Mouse (Mus musculus) spleen, postnatal 36 days (tissue): Measurements from ENCODE around the gene Dlg2.

Source experiments
- DNase-seq, 2 experiments: peaks; one replicate each; pipeline ENCODE4 v3.0.0; 2022; ENCODE audit warnings: low spot score in 2 of 2, mixed read lengths in 1 of 2

Dlg2 gene

DNA sequence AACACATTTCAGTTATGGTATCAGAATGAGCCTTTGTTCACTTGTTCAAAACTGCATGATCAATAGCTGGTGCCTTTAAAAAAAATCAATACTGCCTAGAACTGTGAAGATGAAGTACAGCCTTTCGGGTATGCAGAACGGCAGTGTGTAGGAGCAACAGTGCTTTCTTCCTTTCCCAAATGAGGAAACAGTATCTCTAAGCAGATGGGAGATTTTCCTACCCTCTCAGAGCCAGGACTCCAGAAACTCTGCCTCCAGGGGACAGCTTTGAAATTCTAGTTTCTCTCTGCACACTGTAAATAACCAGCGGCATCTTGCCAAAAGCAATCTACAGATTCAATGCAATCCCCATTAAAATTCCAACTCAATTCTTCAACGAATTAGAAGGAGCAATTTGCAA lies 1801.2 kb downstream of the Dlg2 start:
- DNase-seq = no peak

GRCm38 (mm10) chr7:92280925-92281324 lies 1804.5 kb downstream of the Dlg2 start:
- no peak for DNase-seq

- DNase-seq = no peak
These were observed 1810.6 kb downstream of the Dlg2 start for GRCm38 (mm10) chr7:92287058-92287457.

DNA sequence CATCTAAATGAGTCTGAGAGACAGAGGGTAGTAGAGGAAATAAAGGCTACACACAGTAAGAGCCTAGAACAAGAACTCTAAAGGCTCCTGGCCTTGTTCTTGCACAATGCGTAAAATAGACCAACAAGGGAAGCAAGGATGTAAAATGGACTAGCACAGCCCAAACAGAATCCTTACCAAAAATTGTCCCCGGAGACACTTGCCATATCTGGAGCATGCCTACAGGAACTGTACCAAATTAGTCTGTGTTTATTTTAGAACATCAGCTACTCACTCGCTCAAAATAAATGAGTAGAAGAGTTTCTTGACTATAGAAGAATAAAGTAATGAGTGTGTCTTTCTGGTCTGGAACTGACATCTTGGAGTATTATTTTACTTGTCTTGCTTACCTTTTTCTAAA lies 1812.3 kb downstream of the Dlg2 start:
- DNase-seq = no peak

DNA sequence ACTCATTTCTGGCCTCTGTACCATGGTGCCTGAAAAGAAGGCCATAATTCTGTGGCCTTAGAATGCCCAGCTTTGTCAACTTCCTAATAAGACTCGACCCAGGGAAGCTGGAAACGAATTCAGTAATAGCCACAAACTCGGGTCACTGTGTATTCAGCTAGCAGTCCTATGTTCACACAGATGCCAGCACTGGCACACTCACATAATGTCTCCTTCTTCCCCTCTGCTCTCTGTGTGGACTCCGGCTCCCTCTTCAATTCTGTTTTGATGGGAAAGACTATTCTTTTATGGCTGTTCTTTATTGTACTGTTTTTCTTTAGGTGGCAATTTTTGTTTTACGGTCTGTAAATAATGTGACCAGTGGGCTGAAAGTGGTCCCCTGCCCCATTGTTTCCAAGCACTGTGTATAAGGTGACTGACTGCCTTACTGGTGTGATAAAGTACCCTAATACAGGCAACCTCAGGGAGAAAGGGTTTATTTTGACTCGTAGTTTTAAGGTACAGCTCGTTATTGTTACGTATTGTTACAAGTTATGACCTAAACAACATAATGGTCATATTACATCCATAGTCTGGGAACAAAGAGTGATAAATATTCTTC lies 1816.5 kb downstream of the Dlg2 start:
- no peak for DNase-seq

GRCm38 (mm10) chr7:92301046-92301445 lies 1824.6 kb downstream of the Dlg2 start:
- no peak for DNase-seq

DNA sequence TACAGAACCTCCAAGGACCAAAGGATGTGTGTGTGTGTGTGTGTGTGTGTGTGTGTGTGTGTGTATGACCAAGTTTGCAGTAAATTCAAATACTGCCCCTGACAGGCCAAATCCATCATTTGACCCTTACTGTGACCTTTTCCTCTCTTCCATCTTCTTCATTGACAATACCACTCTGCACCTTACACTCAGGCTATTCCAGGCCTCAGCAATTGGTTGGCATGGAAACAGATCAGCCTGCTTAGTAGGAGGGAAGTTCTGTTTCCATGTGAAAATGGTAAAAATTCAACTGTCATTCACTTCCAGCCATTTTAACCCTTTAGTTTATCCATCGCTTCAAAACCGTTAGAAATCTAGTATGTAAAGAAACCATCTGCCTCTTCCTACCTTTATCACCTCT lies 1831.2 kb downstream of the Dlg2 start:
- no peak for DNase-seq

DNA sequence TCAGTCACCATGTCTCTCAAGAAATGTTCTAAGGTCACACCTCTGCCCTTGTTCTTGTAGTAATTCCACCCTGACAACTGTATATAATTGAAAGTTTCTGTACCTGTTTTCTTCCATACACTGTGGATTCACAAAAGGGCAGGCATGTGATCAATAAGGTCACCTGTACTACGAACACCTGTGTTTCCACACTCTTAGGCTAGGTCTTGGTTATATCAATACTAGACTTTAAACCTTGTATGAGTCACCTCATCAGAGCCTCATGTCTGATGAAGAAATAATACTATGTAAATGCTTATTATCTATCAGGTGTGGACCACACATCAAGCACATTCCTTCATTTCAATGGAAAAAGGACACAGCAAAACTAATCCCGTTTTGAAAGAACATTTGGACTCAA lies 1831.7 kb downstream of the Dlg2 start:
- no peak for DNase-seq

DNA sequence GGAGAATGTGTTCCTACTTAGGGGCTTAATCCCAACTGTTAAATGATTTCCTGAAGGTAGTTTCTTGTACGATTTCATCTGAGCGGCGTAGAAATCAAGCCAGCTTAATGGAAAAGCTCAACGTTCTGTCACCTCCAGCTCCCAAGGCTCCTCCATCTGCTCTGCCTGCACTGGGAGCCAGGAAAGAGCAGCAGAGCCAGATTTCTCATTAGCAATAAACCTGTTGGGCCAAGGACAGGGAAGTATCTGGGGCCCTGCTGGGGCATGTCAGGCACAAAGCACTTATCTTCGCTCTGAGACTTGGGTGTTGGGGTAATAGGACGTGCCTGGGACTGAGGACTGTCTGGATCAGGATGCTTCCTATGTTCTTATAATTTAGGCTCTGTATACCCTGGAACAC lies 1839.9 kb downstream of the Dlg2 start:
- DNase-seq = no peak

GRCm38 (mm10) chr7:92319469-92319868 lies 1843.0 kb downstream of the Dlg2 start:
- DNase-seq = no peak

- DNase-seq = no peak
These were observed 1843.7 kb downstream of the Dlg2 start for GRCm38 (mm10) chr7:92320181-92320580.

- no peak for DNase-seq
These were observed 1845.3 kb downstream of the Dlg2 start for GRCm38 (mm10) chr7:92321786-92322185.

DNA sequence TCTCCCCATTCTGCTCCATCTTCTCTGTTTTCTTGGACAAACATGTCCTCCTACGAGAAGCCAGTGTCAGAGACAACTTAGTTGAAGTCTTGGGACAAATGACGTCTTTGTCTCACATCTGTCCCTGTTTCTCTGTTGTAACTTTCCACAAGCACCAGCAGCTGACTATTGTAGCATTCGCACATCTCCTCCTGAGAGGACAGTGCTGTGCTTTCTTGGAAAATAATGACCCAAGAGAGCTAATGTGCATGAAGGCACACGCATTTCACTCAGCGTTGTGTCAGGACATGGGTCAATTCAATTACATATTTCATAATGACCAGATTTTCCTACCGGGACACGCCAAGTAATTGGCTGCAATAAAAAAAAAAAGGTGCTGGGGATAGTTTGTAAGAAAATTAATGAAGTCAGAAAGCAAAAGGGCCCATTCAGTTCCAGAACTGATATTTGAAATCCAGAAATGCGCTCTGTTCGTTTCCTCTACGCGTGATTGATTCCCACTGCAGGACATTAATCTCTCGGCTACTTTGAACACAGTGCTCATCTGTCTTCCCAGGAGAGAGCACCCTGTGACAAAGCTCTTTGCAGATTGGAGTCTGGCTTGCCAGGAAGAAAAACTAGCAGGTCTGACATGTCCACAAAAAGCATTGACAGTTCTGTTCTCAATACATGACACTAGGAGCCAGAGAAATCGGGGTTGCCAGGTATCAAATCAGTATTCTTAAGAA lies 1846.0 kb downstream of the Dlg2 start:
- DNase-seq = no peak

DNA sequence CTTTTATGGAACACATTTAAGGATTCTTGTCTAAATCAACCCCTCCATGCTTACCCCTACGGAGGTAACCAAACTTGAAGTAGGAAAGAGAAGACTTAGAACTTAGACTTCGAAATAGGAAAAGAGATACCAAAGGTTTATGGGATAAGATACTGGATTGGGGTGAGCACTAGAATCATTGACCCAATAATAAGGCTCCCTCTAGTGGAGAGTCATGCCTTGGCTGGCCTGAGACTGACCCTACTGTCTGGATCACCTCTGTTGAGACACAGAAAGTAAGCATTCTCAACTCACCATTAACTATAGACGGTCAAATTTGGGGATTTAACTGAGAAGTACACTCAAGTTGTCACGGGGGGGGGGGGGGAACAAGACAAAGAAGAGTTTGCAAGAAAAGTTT lies 1847.2 kb downstream of the Dlg2 start:
- no peak for DNase-seq

DNA sequence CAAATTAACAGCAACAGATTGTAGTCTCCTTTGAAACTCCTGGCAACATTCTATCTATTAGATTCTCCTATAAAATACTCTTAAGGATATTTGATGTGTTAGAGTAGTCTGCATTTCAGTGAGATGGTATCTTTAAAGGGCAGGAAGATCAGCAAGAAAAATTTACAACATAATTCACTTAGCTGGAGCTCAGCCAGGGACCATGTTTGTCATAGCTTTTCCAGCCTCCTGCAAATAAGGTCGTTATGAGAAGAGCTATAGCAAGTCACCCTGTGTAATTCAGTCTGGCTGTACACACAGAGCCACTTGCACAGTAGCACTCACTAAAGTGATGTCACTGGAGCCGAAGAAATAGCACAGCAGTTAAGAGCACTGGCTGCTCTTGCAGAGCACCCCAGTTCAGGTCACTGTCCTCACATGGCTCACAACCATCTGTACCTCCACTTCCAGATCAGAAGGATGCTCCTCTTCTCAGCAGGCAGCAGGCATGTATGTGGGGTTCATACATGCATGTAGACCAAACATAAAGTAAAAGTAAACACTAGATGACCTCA lies 1850.9 kb downstream of the Dlg2 start:
- DNase-seq = no peak

- no peak for DNase-seq
These were observed 1856.9 kb downstream of the Dlg2 start for GRCm38 (mm10) chr7:92333220-92333898.

GRCm38 (mm10) chr7:92356542-92356941 lies 1880.1 kb downstream of the Dlg2 start:
- no peak for DNase-seq

DNA sequence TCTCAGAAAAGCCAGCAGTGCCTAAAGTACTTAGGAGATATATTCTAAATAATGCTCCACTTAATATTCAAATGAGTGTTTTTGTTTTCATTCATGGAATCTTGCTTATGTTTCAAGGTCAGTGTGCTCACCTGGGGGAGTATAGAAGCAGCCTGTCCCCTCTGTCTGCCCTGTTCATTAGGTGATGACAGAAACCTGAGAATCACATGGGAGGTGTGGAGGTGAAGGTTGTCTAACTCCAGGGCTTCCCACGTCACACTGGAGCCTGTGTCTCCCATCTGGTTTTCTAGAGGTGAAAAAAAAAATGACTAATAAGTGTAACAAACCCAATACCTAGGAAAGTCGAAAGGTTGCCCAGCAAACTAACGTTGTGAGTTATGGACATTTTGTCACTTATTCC lies 1886.9 kb downstream of the Dlg2 start:
- no peak for DNase-seq

- DNase-seq = no peak
These were observed 1887.3 kb downstream of the Dlg2 start for GRCm38 (mm10) chr7:92363800-92364199.

- no peak for DNase-seq
These were observed 1890.6 kb downstream of the Dlg2 start for GRCm38 (mm10) chr7:92367111-92367510.

- DNase-seq = no peak
These were observed 1894.0 kb downstream of the Dlg2 start for GRCm38 (mm10) chr7:92370521-92370920.

DNA sequence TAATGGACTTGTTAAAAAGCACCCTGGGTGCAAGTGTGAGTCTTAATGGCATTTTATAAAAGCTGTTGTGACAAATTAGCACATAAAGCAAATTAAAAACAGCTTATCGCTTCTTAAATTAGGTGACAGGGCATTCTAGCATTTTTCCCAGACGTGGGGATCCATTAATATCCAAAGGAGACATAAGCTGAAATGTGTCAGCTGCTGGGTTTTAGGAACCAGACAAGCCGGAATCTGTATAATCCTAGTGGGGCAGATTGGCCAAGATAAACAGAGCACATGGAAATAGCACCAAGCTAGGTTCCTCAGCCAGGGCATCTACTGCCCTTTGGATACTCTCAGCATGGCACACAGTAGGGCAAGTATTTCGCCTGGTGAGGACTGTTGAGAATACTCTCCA lies 1895.2 kb downstream of the Dlg2 start:
- DNase-seq = no peak

DNA sequence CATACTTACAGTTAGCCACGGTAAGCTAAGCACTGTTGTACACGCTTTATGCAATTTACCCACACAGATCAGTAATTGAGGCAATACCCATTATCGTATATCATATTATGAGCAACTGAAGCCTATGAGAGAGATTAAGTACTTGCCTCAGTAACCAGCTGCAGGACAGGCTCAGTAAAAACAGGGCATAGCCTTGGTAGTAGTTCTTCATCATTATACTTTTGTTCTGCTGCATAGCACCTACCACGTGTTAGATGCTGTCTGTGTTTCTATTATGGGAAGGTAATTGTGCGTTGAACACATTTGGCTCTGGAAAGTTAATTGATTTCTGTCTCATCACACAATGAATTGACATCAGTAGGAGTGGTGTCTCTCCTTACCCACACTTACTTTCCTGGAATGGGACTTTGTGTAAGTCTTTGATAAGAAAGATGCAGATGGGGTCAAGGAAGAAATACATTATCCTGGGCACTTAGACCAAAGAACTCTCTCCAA lies 1897.4 kb downstream of the Dlg2 start:
- DNase-seq = no peak
